Mouse (Mus musculus): ENCODE measurements around the gene C7. TPM values are rescaled to one million over a fixed set of nuclear protein-coding genes. Genes with fewer than 3 reads are reported as not detected.

Gene C7
- 0.14 TPM in 1 of 2 replicates, not detected in the other for polyA plus RNA-seq (2016; fragmentation: Nextera tagmentation; extraction: Ambion mirVana)

DNA sequence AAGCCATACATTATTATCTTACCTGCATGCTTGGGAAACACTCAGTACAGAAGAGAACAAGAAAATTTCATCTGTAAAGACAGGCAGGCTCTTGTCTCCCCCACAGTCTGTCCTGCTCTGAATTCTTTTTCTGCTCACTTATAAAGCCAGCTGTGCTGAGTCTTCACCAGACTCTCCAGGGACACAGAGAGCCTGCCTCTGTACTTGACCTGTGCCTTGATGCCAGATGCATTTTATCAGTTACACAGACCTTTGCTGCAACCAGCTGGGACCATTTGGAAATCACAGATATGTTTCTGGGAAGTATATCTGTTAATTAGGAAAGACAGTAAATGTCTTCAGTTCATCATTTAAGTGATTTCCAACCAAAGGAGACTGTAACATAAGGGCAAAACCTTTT lies at the start of gene C7:
Gene C7 (minus strand): TSS at position 106 of the 400 bp plus-strand sequence.
- H3K4me3 ChIP-seq: no peak within 1 kb of the TSS
- H3K9ac ChIP-seq: no peak within 1 kb of the TSS
- H3K4me2 ChIP-seq (replicated peaks): no peak within 1 kb of the TSS
- H3K4me1 ChIP-seq: no peaks in the 10 kb centered on the region
- no peak for ATAC-seq (ENCODE audit: low FRiP score, low read depth)
- no peaks in the 10 kb centered on the region for H3K27me3 ChIP-seq (replicated peaks)
- H3K27ac ChIP-seq: no peak within 1 kb of the TSS
- H3K9me3 ChIP-seq: no peaks in the 10 kb centered on the region
- no peaks in the 10 kb centered on the region for H3K36me3 ChIP-seq

DNA sequence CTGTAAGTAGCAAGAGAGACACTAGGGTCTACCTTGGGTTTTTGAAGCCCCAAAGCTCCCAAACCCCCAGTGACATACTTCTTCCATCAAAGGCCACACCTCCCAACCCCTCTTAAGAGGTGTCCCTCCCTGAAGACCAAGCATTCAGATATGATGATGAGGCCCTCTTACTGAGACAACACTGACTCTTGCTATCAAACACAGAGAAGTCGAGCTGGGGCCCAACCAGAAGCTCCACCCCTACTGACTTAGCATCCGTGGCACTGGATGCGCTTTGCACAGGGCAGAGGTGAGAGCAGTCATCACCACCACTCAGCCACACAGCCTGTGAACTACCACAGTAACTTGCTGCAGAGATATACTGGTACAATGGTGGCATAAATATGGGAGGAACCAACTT lies 49.1 kb upstream of the C7 start:
- WGBS: 84% methylated on average over 3 of the region's 3 CpGs
- Histone ChIP-seq H3K4me1 (peaks cover 11% of the 10 kb centered on the region), H3K27ac (no peak overlapping the region), H3K36me3 (peaks cover under 1% of the 10 kb centered on the region; the same call in 1 of the 2 replicates), H3K27me3 (replicated peaks) (no peaks in the 10 kb centered on the region), H3K9me3 (no peaks in the 10 kb centered on the region), H3K9ac (no peak overlapping the region), H3K4me3 (no peak overlapping the region), H3K4me2 (replicated peaks) (no peak overlapping the region)
- ATAC-seq (ENCODE audit: low FRiP score, low read depth): no peak

DNA sequence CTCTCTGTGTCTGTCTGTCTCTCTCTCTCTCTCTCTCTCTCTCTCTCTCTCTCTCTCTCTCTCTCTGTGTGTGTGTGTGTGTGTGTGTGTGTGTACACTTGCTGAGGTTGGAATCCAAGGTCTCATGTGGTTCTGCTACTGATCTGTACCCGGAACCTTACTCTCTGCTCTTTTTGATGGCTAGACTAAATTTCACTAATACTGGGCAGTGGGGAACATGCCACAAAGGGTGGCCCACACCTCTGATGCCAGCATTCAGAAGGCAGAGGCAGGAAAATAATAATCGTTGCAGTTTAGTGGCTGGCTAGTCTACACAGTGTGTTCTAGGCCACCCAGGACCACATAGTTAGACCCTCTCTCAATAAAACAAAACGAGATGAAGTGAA lies 45.1 kb upstream of the C7 start:
- H3K9ac ChIP-seq: no peak overlapping the region
- 80% methylated on average over 3 of the region's 3 CpGs for WGBS
- no peak overlapping the region for H3K27ac ChIP-seq
- H3K36me3 ChIP-seq: no peaks in the 10 kb centered on the region
- H3K4me2 ChIP-seq (replicated peaks): no peak overlapping the region
- no peaks in the 10 kb centered on the region for H3K27me3 ChIP-seq (replicated peaks)
- no peaks in the 10 kb centered on the region for H3K9me3 ChIP-seq
- no peaks in the 10 kb centered on the region for H3K4me1 ChIP-seq
- H3K4me3 ChIP-seq: no peak overlapping the region
- no peak for ATAC-seq (ENCODE audit: low FRiP score, low read depth)

DNA sequence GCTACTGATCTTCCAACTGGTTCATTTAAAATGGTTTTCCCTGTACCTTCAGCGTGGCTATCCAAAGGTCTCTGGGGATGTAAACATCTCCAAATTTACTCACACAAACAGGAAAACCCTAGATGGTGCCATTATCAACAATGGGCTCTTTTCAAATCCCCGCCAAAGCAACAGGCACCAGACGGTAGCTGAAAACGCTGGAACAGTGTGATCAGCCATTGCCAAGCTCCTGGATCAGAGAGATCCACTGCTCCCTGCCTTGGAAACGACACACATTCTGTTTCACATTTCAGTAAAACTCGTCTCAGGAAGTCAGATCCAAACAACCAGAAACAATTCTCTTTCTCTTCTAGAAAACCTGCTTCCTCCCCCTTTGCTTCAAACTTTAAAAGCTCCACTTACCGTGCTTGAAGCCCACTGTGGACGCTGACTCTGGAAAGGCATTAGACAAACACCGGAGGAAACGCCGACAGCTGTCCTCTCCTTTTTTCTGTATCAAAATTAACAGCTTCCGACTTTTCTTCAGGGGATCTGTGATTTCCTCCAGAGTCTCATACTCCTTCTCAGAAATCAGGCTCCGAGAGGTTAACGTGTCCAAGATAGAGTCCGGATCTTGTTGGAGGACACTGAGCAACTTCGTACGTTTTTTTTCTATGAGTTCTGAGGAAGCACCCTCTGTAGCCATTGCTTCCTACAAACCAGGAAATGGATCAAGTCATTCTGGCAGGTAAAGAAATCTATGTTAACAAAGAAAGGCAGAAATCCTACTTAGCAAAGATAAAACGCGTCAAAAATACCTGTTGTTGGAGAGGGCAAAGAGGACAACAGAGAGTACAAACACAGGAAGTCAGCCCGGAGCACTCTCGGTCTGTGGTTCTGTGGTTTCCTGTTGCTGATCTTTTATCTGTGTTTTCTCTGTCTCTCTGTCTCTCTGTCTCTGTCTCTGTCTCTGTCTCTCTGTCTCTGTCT lies 44.4 kb upstream of the C7 start, which contains the start of gene Card6:
Gene Card6 (minus strand): TSS at position 854 of the 969 bp plus-strand sequence.
- H3K36me3 ChIP-seq: no peaks in the 10 kb centered on the region
- H3K4me3 ChIP-seq: no peak within 1 kb of the TSS
- no peaks in the 10 kb centered on the region for H3K27me3 ChIP-seq (replicated peaks)
- ATAC-seq (ENCODE audit: low FRiP score, low read depth): no peak
- H3K9me3 ChIP-seq: no peaks in the 10 kb centered on the region
- WGBS: 76% methylated on average over 21 of the region's 21 CpGs
- H3K4me2 ChIP-seq (replicated peaks): no peak within 1 kb of the TSS; the same call in 1 of the 2 replicates
- H3K9ac ChIP-seq: no peak within 1 kb of the TSS
- no peak within 1 kb of the TSS for H3K27ac ChIP-seq
- H3K4me1 ChIP-seq: no peaks in the 10 kb centered on the region

DNA sequence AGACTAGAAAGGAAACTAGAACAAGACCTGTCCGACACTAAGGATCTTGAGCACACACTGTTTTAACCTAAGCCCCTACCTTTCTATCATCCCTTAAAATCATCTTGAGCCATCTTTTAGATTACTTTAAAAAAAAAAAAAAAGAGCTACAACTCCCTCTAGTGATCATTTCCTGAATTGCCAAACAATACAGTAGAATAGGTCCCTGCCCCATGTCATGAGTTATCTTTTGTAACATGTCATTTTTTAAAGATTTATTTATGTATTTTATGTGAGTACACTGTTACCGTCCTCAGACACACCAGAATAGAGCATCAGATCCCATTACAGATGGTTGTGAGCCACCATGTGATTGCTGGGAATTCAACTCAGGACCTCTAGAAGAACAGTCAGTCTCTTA lies 42.8 kb upstream of the C7 start:
- H3K9me3 ChIP-seq: no peaks in the 10 kb centered on the region
- no peaks in the 10 kb centered on the region for H3K4me1 ChIP-seq
- H3K4me2 ChIP-seq (replicated peaks): no peak overlapping the region
- 0 out of 2 replicates have a peak, but pooled peaks have one; percentile 41 for ATAC-seq (ENCODE audit: low FRiP score, low read depth)
- no peak overlapping the region for H3K9ac ChIP-seq
- H3K27me3 ChIP-seq (replicated peaks): no peaks in the 10 kb centered on the region
- no peak overlapping the region for H3K4me3 ChIP-seq
- no peaks in the 10 kb centered on the region for H3K36me3 ChIP-seq
- no peak overlapping the region for H3K27ac ChIP-seq
- WGBS: 59% methylated on average over 2 of the region's 2 CpGs

DNA sequence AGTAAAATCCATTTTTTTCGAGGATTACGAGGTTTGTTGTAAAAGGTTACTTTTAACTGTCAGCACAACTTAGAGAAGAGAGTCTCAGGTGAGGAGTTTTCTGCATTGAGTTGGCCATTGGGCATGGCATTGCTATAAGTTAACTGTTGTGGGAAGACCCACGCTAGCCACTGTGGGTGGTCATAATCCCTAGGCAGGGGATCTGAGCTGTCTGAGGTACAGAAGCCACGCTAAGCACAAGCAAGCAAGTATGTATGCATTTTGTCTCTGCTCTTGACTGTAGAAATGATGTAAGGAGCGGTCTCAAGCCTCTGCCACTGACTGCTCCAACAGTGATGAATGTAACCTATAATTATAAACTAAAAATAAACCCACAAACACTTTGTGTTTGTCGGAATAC lies 42.4 kb upstream of the C7 start:
- H3K4me3 ChIP-seq: no peak overlapping the region
- H3K27me3 ChIP-seq (replicated peaks): no peaks in the 10 kb centered on the region
- WGBS: 81% methylated on average over 6 of the region's 6 CpGs
- H3K9me3 ChIP-seq: no peaks in the 10 kb centered on the region
- no peaks in the 10 kb centered on the region for H3K36me3 ChIP-seq
- no peak for ATAC-seq (ENCODE audit: low FRiP score, low read depth)
- H3K4me2 ChIP-seq (replicated peaks): no peak overlapping the region
- no peak overlapping the region for H3K9ac ChIP-seq
- no peaks in the 10 kb centered on the region for H3K4me1 ChIP-seq
- H3K27ac ChIP-seq: no peak overlapping the region

DNA sequence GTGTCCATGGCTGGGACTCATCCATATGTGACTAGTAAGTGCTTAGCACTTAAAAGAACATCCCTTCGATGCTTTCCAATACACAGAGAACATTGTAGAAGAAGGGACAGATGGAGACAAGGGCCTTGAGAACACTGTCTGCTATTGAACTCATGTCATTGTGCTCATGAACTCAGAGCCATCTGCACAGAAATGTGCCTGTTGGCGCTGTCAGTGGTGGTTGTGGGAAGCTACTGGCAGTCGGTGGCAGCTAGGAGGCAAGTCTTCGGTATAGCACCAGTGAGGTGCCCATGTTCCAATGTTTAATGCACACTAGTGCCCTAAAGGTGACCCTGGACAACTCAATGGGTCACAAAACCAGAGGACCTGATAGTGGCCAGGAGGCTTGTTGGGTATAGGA lies 38.8 kb upstream of the C7 start:
- no peak overlapping the region for H3K27ac ChIP-seq
- no peak for ATAC-seq (ENCODE audit: low FRiP score, low read depth)
- H3K27me3 ChIP-seq (replicated peaks): no peaks in the 10 kb centered on the region
- no peak overlapping the region for H3K9ac ChIP-seq
- no peak overlapping the region for H3K4me2 ChIP-seq (replicated peaks)
- H3K9me3 ChIP-seq: no peaks in the 10 kb centered on the region
- H3K4me1 ChIP-seq: no peaks in the 10 kb centered on the region
- no peak overlapping the region for H3K4me3 ChIP-seq
- 91% methylated on average over 4 of the region's 4 CpGs for WGBS
- no peaks in the 10 kb centered on the region for H3K36me3 ChIP-seq

DNA sequence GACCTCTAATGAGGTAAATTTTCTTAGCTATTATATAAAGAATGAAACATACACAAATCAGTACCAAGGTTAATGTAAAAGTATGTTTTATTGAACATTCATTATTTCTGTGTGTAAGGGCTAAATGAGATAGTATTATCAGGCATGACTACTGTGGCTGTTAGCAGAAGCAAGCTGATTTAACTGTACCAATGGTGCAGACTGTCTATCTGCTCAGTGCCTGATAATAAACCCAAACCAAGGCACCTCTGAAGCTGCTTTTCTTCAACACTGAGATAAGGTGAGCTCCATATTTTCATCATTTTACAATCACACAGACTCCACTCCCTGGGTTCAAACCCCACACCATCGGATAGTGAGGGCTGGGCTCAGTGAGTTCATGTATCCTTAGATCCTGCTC lies 33.8 kb upstream of the C7 start:
- no peaks in the 10 kb centered on the region for H3K27me3 ChIP-seq (replicated peaks)
- H3K9me3 ChIP-seq: no peaks in the 10 kb centered on the region
- H3K27ac ChIP-seq: no peak overlapping the region
- H3K4me1 ChIP-seq: no peaks in the 10 kb centered on the region
- no peak for ATAC-seq (ENCODE audit: low FRiP score, low read depth)
- no peak overlapping the region for H3K4me3 ChIP-seq
- WGBS: 97% methylated on average over 1 of the region's 1 CpGs
- no peak overlapping the region for H3K4me2 ChIP-seq (replicated peaks)
- no peaks in the 10 kb centered on the region for H3K36me3 ChIP-seq
- H3K9ac ChIP-seq: no peak overlapping the region

DNA sequence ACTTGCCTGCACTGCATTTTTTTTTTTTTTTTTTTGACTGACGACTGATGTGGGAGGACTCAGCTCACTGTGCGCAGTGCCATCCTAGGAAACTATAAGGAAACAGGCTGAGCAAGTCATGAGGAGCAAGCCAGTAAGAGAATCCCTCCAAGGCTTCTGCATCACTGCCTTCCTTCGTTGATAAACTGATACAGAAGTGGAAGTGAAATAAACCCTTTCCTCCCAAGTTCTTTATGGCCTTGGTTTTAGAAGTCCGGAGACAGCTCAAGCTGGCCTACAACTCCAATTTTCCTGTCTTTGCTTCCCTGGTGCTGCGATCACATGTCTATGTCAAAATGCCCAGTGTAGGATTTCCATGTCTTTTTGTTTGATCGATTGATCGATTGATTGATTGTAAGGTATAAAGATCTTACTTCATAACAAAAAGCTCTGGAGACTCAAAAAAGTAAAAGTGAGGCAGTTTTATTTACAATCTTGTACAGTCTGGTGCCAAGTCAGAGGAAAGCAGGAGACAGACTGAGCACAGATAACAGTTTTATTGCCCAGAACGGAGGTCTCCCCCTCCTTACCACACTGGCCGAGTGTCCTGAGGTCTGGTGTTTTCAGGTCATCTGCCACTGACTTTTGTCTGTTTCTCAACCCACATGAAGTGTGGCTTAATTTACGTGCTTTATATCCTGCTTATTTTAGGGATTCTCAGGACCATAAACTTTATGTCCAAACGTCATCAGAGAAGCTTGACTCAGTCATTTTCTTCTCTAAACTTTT lies 32.2 kb upstream of the C7 start:
- Histone ChIP-seq H3K27ac (no peak overlapping the region), H3K27me3 (replicated peaks) (no peaks in the 10 kb centered on the region), H3K36me3 (no peaks in the 10 kb centered on the region), H3K4me1 (no peaks in the 10 kb centered on the region), H3K4me3 (no peak overlapping the region), H3K9me3 (no peaks in the 10 kb centered on the region), H3K9ac (no peak overlapping the region), H3K4me2 (replicated peaks) (no peak overlapping the region)
- no peak for ATAC-seq (ENCODE audit: low FRiP score, low read depth)
- WGBS: 82% methylated on average over 11 of the region's 11 CpGs

DNA sequence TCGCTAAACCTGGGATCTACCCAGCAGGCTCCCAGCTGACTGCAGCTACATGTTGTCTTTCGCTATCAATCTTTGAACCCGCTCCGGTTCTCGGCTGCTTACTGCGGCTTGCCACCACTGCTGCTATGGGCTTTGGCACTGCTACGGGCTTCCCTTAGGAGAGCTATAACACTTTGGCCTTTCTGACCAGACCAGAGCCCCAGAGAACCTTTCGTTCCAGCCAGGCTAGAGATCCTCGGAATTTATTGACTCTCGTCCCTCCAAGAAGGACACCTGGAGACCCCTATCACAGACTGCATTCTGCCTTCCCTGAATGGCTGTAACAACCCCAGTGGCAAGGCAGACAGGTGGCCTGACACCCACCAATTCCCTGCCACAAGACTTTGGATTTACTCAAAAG lies 26.6 kb upstream of the C7 start:
- Histone ChIP-seq H3K4me3 (no peak overlapping the region), H3K4me1 (no peaks in the 10 kb centered on the region), H3K9ac (no peak overlapping the region), H3K36me3 (no peaks in the 10 kb centered on the region), H3K9me3 (no peaks in the 10 kb centered on the region), H3K4me2 (replicated peaks) (no peak overlapping the region), H3K27ac (no peak overlapping the region), H3K27me3 (replicated peaks) (no peaks in the 10 kb centered on the region)
- no peak for ATAC-seq (ENCODE audit: low FRiP score, low read depth)
- WGBS: 90% methylated on average over 10 of the region's 10 CpGs

DNA sequence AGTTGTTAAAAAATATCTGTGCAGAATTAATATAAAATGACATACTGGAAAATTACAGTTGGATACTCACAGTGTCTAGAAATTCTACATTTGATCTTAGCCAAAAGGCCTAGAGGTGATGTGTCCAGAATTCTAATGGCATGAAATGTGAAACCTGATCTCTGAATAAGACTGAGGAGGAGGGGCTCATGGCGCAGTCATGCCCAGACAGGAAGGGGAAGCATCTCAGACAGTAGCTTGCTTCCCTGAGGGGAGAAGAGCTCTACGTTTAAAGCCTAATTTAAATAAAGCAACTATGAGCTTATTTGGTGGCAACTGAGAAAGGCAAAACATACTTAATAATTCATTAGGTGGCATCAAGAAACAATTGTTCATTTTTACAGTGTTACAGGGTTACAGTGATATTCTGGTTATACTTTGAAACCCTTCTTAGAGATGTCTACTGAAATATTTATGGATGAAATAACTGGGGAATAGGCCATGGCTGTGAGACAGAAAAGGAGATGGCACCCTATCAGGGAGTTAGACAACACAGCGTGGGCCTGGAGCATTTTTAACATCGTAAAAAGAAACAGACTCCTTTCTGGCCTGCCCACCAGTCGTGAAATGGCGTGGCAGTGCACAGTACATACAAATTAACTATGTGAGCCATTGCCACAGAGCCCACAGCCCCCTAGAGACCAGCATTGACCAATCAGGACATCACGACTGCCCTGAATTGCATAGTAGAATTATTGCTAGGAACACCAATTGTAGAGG lies 25.5 kb upstream of the C7 start:
- no peaks in the 10 kb centered on the region for H3K9me3 ChIP-seq
- WGBS: 56% methylated on average over 7 of the region's 7 CpGs

DNA sequence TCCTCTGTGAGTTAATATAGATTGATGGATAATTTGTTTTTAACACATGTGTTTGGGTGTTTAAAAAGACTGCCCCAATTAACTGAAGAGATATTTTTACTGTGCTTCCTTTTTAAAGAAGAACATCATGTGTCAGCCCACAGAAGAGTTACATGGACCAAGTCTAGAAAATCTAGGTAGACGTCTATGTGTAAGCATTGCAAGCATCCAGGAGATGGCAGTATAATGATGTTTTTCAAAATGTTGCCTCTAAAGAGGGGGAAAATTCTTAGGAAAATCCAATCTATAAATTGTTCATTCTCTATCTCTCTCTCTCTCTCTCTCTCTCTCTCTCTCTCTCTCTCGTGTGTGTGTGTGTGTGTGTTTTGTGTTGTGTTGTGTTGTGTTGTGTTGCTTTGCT lies 22.6 kb upstream of the C7 start:
- no peak for ATAC-seq (ENCODE audit: low FRiP score, low read depth)
- H3K4me3 ChIP-seq: no peak overlapping the region
- H3K36me3 ChIP-seq: no peaks in the 10 kb centered on the region
- no peak overlapping the region for H3K4me2 ChIP-seq (replicated peaks)
- H3K4me1 ChIP-seq: no peaks in the 10 kb centered on the region
- H3K27me3 ChIP-seq (replicated peaks): no peaks in the 10 kb centered on the region
- 12% methylated on average over 2 of the region's 2 CpGs for WGBS
- no peak overlapping the region for H3K27ac ChIP-seq
- H3K9me3 ChIP-seq: no peaks in the 10 kb centered on the region
- H3K9ac ChIP-seq: no peak overlapping the region

More for the DNA sequence above, 25.5 kb upstream of the C7 start:
- Histone ChIP-seq H3K36me3 (no peaks in the 10 kb centered on the region), H3K27ac (no peak overlapping the region), H3K4me2 (replicated peaks) (no peak overlapping the region), H3K4me1 (no peaks in the 10 kb centered on the region), H3K4me3 (no peak overlapping the region), H3K27me3 (replicated peaks) (no peaks in the 10 kb centered on the region), H3K9ac (no peak overlapping the region)
- ATAC-seq (ENCODE audit: low FRiP score, low read depth): peak; percentile 66
